Mouse (Mus musculus): ENCODE results near the gene Kcnh7. TPM values are rescaled to one million over a fixed set of nuclear protein-coding genes. Genes with fewer than 3 reads are reported as not detected.

Gene Kcnh7
- polyA plus RNA-seq (2012; fragmentation: generic; extraction: Trizol): not detected

DNA sequence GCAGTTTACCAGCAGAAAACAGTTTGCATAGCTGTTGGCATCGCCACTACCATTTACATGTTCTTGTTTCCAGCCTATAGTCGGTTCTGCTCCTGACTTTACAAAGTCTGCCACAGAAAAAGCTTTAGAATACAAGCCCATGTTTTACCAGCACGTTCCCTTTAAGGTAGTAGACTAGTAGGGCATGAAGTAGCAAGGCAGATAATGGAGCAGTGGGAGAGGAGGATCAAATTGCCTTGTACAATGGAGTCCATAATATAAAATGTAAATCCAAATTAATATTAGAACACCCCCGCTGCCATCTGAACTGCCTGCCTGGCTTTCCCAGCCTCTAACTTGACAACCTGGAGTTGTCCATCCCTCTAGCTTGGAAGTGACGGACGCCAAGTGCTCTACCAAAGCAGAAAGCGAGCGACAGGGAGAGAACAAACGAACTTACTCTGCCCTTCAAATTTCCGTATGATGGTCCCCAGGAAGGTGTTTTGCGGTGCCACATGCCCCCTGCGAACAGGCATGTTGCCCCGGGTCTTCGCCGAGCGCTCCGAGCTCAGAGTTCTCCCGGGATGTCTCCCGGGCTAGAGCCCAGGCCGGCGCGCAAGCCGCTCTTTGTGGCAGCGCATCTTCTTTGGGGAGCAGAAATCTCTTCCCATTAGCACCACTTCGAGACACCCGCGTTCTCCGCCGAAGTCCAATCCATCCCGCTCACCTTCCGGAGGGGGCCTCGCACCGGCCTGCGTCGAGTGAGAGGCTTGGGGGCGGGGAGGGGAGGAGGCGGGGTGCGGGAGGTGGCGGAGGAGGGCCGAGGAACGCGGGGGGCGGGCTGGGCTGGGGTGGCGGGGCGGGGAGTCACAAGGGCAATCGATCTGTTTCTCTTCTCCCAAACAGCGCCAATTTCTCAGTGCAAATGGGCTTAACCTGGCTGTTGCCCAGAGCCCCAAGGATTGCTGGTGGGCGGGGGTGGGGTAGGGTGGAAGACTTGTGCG is at the start of gene Kcnh7:
Gene Kcnh7, minus strand, starts transcription at position 725 of the 983 bp plus-strand sequence.

DNA sequence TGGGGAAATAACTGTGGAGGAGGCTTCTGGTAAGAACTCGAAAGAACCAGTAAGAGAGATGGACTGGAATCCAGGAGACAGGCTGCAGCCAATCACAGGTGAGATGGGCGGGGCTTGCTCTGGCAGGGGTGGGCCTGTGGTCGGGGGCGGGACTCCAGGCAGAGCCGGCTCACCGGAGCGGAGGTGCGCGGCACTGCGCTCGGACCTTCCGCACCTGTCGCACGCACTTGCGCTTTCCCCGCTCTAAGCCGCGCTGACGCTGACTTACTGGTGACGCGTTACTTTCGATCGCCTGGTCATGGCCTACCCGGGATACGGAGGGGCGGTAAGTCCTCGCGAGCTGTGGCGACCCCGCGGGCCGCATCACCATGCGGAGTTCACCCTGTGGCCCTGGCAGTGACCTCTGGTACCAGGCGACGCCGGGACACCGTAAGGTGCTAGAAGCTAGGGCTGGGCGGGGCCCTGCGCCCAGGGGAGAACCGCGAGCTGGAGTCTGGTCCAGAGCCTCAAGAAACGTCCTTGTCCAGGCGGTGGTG is 519.9 kb downstream of the Kcnh7 start, which contains the start of gene Gca:
Gene Gca, plus strand, starts transcription at position 151 of the 536 bp plus-strand sequence.

DNA sequence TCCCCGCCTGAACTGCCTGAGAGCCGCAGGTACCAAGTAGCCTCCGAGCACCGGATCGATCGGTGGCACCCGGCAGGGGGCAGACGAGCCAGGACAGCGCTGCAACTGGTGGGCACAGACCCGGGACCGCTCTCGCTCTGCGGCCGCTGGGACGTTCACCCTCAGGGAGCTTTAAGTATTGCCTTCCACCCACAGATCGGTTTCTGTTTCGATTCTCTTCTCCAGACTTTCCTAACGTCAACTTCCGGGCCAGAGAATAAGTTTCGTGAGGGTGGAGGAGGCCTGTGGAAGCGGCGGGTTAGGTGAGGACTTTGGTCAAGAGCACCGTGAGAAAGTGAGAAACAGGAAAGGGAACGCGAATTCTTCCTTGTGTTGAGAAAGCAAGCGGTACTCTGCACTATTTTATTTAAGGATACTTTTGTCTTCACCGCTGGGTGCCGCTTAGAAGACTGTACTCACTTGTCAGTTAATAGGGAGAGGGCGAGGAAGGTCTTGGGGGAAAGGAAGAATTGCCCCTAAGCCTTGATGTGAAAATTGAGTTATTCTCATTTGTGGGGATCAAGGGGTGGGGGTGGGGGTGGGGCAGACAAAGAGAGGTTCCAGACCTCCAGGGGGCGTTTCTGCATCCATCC is 538.0 kb downstream of the Kcnh7 start, which contains the start of gene Ifih1:
Gene Ifih1, minus strand, starts transcription at position 242 of the 632 bp plus-strand sequence.

Data from C3H10T1/2 (cell line).